Mouse (Mus musculus) testis, postnatal 14 days (tissue): ENCODE data around the gene Pus3.
A peak's percentile ranks its signal among the peaks of the same experiment; 100 is the strongest.

ENCODE experiments used
- DNase-seq: peaks from one replicate; pipeline ENCODE4 v3.0.0; 2021; ENCODE audit warnings: low spot score

The Pus3 gene

GRCm38 (mm10) chr9:35558257-35559008 is at the start of gene Pus3, which contains the start of gene Ddx25:
Pus3 (plus strand) TSS chr9:35558595.
Ddx25 (minus strand) TSS chr9:35558528.
- peak; percentile 82 for DNase-seq

- no peak for DNase-seq
Observed at GRCm38 (mm10) chr9:35513900-35514299, 44.5 kb upstream of the Pus3 start.

- DNase-seq, result no peak
Observed at GRCm38 (mm10) chr9:35516182-35516581, 42.2 kb upstream of the Pus3 start.

GRCm38 (mm10) chr9:35516711-35517110 is 41.7 kb upstream of the Pus3 start:
- DNase-seq, result no peak

GRCm38 (mm10) chr9:35518169-35518568 is 40.2 kb upstream of the Pus3 start, which contains the start of gene Gm1113:
Gm1113 (minus strand) TSS chr9:35518269.
- DNase-seq, result no peak

- DNase-seq, result no peak
Observed at GRCm38 (mm10) chr9:35520631-35521348, 37.6 kb upstream of the Pus3 start.

GRCm38 (mm10) chr9:35522241-35522640 is 36.2 kb upstream of the Pus3 start:
- no peak for DNase-seq

- no peak for DNase-seq
Observed at GRCm38 (mm10) chr9:35522821-35523515, 35.4 kb upstream of the Pus3 start.

GRCm38 (mm10) chr9:35523541-35523940 is 34.9 kb upstream of the Pus3 start:
- DNase-seq, result peak; percentile 36

GRCm38 (mm10) chr9:35523941-35524411 is 34.4 kb upstream of the Pus3 start:
- peak; percentile 71 for DNase-seq

GRCm38 (mm10) chr9:35529141-35529540 is 29.3 kb upstream of the Pus3 start:
- no peak for DNase-seq

- no peak for DNase-seq
Observed at GRCm38 (mm10) chr9:35529796-35530195, 28.6 kb upstream of the Pus3 start.

GRCm38 (mm10) chr9:35533266-35533665 is 25.1 kb upstream of the Pus3 start:
- peak; percentile 26 for DNase-seq

- no peak for DNase-seq
Observed at GRCm38 (mm10) chr9:35535110-35535509, 23.3 kb upstream of the Pus3 start.

GRCm38 (mm10) chr9:35535876-35536275 is 22.5 kb upstream of the Pus3 start:
- no peak for DNase-seq

GRCm38 (mm10) chr9:35539001-35539750 is 19.2 kb upstream of the Pus3 start:
- no peak for DNase-seq

- no peak for DNase-seq
Observed at GRCm38 (mm10) chr9:35541024-35541423, 17.4 kb upstream of the Pus3 start.

- peak; percentile 34 for DNase-seq
Observed at GRCm38 (mm10) chr9:35541488-35541887, 16.9 kb upstream of the Pus3 start.

- no peak for DNase-seq
Observed at GRCm38 (mm10) chr9:35541941-35542340, 16.5 kb upstream of the Pus3 start.

- DNase-seq, result no peak
Observed at GRCm38 (mm10) chr9:35543099-35543860, 15.1 kb upstream of the Pus3 start.

- DNase-seq, result no peak
Observed at GRCm38 (mm10) chr9:35544666-35545065, 13.7 kb upstream of the Pus3 start.
